Comparison of ENCODE assay signal across 23 mouse cellular contexts in the genomic region with DNA sequence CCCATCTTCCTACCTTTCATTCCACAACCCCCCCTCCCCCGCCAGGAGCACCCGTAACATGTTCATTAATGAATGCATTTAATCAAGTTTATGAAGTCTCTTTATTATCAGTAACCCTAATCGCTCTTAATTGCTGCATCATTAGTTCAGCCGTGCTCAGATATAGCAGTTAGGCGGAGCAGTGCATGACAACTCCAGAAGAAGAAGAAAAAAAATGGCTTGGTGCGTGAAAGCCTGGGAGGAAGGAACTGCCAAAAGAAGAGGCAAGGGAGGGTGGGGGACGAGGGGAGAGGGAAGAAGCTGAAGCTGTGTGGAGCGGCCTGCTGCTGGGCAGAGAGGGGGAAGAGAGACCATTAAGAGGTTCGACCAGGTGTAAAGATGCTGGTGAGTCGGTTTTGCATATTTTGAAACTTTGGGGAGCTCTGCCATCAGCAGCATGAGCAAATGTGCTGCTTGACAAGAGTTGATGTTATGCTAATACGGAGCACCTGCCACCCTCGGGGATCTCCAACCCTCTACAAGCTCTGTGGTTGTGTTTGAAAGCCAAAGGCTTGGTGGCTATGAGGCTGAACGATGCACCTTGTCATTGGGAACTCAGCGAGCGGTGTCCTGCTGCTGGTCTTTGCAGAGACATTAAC.
A peak's percentile ranks its signal among the peaks of the same experiment; 100 is the strongest.
DNase-seq lines count a peak whose midpoint lies in the region; ATAC-seq and TF ChIP-seq lines count a peak whose summit lies in the region.
"Had no signal": no experiment of that assay in that cellular context is flagged by ENCODE, and none has a peak within 500 bp of the region (broad histone marks: within the 10 kb centered on the region; RNA-seq: fewer than 3 reads in every experiment).

No protein-coding gene starts in this region.

- H3K4me3 ChIP-seq in forebrain, embryonic 14.5 days (ENCODE audit: low read depth, low read length) = no peak overlapping the region
- H3K4me3 ChIP-seq in forebrain, postnatal 0 days (ENCODE audit: low read depth, low read length) = no peak overlapping the region
- no peak overlapping the region for H3K4me3 ChIP-seq in hindbrain, embryonic 16.5 days (ENCODE audit: low read length)
- H3K4me3 ChIP-seq in hindbrain, embryonic 12.5 days = no peak overlapping the region
- H3K4me3 ChIP-seq in neural tube, embryonic 15.5 days (replicated peaks) = no peak overlapping the region
- H3K4me3 ChIP-seq: embryonic facial prominence, embryonic 12.5 days; embryonic facial prominence, embryonic 15.5 days; forebrain, embryonic 15.5 days; hindbrain, embryonic 10.5 days; intestine, embryonic 15.5 days had no signal

- peak; percentile 23 for DNase-seq in forebrain, embryonic 14.5 days (ENCODE audit: low spot score)
- no peak for DNase-seq in forebrain, postnatal 0 days
- no peak for DNase-seq in neural tube, embryonic 10.5 days (ENCODE audit: extremely low spot score, low spot score)
- DNase-seq in brain, embryonic 14.5 days (ENCODE audit: low read depth) = peak; percentile 29
- no peak for DNase-seq in adrenal gland, postnatal 36 days
- DNase-seq: adrenal gland, adult 2 months; adrenal gland, postnatal 14 days; B cell, adult 2 months; cerebellum, adult 18-20 months; cerebellum, adult 9-11 months; cerebellum, postnatal 25 days; gastrocnemius, postnatal 10 days; gastrocnemius, postnatal 36 days; kidney, adult 11 months had no signal

- ATAC-seq in forebrain, embryonic 14.5 days = no peak
- no peak for ATAC-seq in forebrain, postnatal 0 days
- ATAC-seq in hindbrain, embryonic 16.5 days = peak; percentile 56
- no peak for ATAC-seq in hindbrain, embryonic 12.5 days (ENCODE audit: low FRiP score)
- ATAC-seq in neural tube, embryonic 15.5 days (ENCODE audit: low FRiP score) = peak; percentile 31; the same call in 1 of the 2 replicates
- ATAC-seq: forebrain, embryonic 15.5 days; intestine, embryonic 15.5 days had no signal

- no peaks in the 10 kb centered on the region for H3K36me3 ChIP-seq in forebrain, embryonic 14.5 days (ENCODE audit: control insufficient read depth, insufficient read depth, low read length)
- no peaks in the 10 kb centered on the region for H3K36me3 ChIP-seq in forebrain, postnatal 0 days (ENCODE audit: insufficient read depth)
- no peaks in the 10 kb centered on the region for H3K36me3 ChIP-seq in hindbrain, embryonic 16.5 days (ENCODE audit: control insufficient read depth, insufficient read depth, low read length)
- H3K36me3 ChIP-seq in hindbrain, embryonic 12.5 days = no peaks in the 10 kb centered on the region
- no peaks in the 10 kb centered on the region for H3K36me3 ChIP-seq in neural tube, embryonic 15.5 days
- H3K36me3 ChIP-seq: embryonic facial prominence, embryonic 12.5 days; embryonic facial prominence, embryonic 15.5 days; forebrain, embryonic 15.5 days; hindbrain, embryonic 10.5 days; intestine, embryonic 15.5 days had no signal

- H3K9me3 ChIP-seq in forebrain, embryonic 14.5 days (replicated peaks; ENCODE audit: control insufficient read depth, low read length) = no peaks in the 10 kb centered on the region
- no peaks in the 10 kb centered on the region for H3K9me3 ChIP-seq in forebrain, postnatal 0 days (ENCODE audit: low read length)
- H3K9me3 ChIP-seq in hindbrain, embryonic 16.5 days (ENCODE audit: control insufficient read depth, low read length) = no peaks in the 10 kb centered on the region
- H3K9me3 ChIP-seq in hindbrain, embryonic 12.5 days (replicated peaks) = 0 out of 2 replicates have a peak, but pooled peaks cover 4% of the 10 kb centered on the region
- no peaks in the 10 kb centered on the region for H3K9me3 ChIP-seq in neural tube, embryonic 15.5 days (replicated peaks)
- H3K9me3 ChIP-seq: embryonic facial prominence, embryonic 15.5 days; intestine, embryonic 15.5 days had no signal

- H3K9ac ChIP-seq in forebrain, embryonic 14.5 days (ENCODE audit: low read length) = no peak overlapping the region
- no peak overlapping the region for H3K9ac ChIP-seq in forebrain, postnatal 0 days
- no peak overlapping the region for H3K9ac ChIP-seq in hindbrain, embryonic 16.5 days (ENCODE audit: low read depth, low read length)
- no peak overlapping the region for H3K9ac ChIP-seq in hindbrain, embryonic 12.5 days
- no peak overlapping the region for H3K9ac ChIP-seq in neural tube, embryonic 15.5 days (replicated peaks)
- H3K9ac ChIP-seq: embryonic facial prominence, embryonic 12.5 days; embryonic facial prominence, embryonic 15.5 days; forebrain, embryonic 15.5 days; intestine, embryonic 15.5 days had no signal

- H3K4me1 ChIP-seq in forebrain, embryonic 14.5 days (ENCODE audit: control insufficient read depth, insufficient read depth, low read length) = no peaks in the 10 kb centered on the region
- H3K4me1 ChIP-seq in forebrain, postnatal 0 days (ENCODE audit: insufficient read depth) = 0 out of 2 replicates have a peak, but pooled peaks cover 4% of the 10 kb centered on the region
- no peaks in the 10 kb centered on the region; the same call in 1 of the 2 replicates for H3K4me1 ChIP-seq in hindbrain, embryonic 16.5 days (ENCODE audit: control insufficient read depth, insufficient read depth, low read depth, low read length)
- peaks cover 3% of the 10 kb centered on the region; the same call in 1 of the 2 replicates for H3K4me1 ChIP-seq in hindbrain, embryonic 12.5 days
- H3K4me1 ChIP-seq in neural tube, embryonic 15.5 days = peaks cover 11% of the 10 kb centered on the region; the same call in 1 of the 2 replicates
- H3K4me1 ChIP-seq: embryonic facial prominence, embryonic 12.5 days; embryonic facial prominence, embryonic 15.5 days; hindbrain, embryonic 10.5 days; intestine, embryonic 15.5 days had no signal

- no peaks in the 10 kb centered on the region for H3K27me3 ChIP-seq in forebrain, embryonic 14.5 days (replicated peaks; ENCODE audit: control insufficient read depth, insufficient read depth, low read length)
- no peaks in the 10 kb centered on the region for H3K27me3 ChIP-seq in forebrain, postnatal 0 days (ENCODE audit: insufficient read depth, low read length)
- H3K27me3 ChIP-seq in hindbrain, embryonic 16.5 days (replicated peaks; ENCODE audit: control insufficient read depth, insufficient read depth, low read length) = no peaks in the 10 kb centered on the region
- H3K27me3 ChIP-seq in hindbrain, embryonic 12.5 days = no peaks in the 10 kb centered on the region
- no peaks in the 10 kb centered on the region for H3K27me3 ChIP-seq in neural tube, embryonic 15.5 days (replicated peaks)
- H3K27me3 ChIP-seq: embryonic facial prominence, embryonic 12.5 days; embryonic facial prominence, embryonic 15.5 days; forebrain, embryonic 15.5 days; intestine, embryonic 15.5 days had no signal

- 55% methylated on average over 15 of the region's 15 CpGs for WGBS in forebrain, embryonic 14.5 days
- WGBS in forebrain, postnatal 0 days = 52% methylated on average over 15 of the region's 15 CpGs
- 60% methylated on average over 15 of the region's 15 CpGs for WGBS in hindbrain, embryonic 16.5 days
- 72% methylated on average over 15 of the region's 15 CpGs for WGBS in hindbrain, embryonic 12.5 days
- 58% methylated on average over 15 of the region's 15 CpGs for WGBS in neural tube, embryonic 15.5 days

- TF ChIP-seq CTCF in forebrain, postnatal 0 days (IDR thresholded peaks at IDR 0.05; ENCODE audit: low read depth) = no peak
- TF ChIP-seq CTCF in brain, embryonic 14.5 days (IDR thresholded peaks at IDR 0.05; ENCODE audit: borderline replicate concordance, extremely low read depth, insufficient read depth, insufficient read length) = no peak

- H3K4me2 ChIP-seq in forebrain, embryonic 14.5 days (ENCODE audit: low read length) = no peak overlapping the region
- no peak overlapping the region for H3K4me2 ChIP-seq in forebrain, postnatal 0 days (ENCODE audit: low read depth)
- no peak overlapping the region for H3K4me2 ChIP-seq in hindbrain, embryonic 16.5 days (ENCODE audit: low read length)
- no peak overlapping the region for H3K4me2 ChIP-seq in hindbrain, embryonic 12.5 days (replicated peaks)
- H3K4me2 ChIP-seq in neural tube, embryonic 15.5 days = no peak overlapping the region
- H3K4me2 ChIP-seq: embryonic facial prominence, embryonic 12.5 days; embryonic facial prominence, embryonic 15.5 days; forebrain, embryonic 15.5 days; heart, embryonic 11.5 days; intestine, embryonic 15.5 days had no signal

- H3K27ac ChIP-seq in forebrain, embryonic 14.5 days (ENCODE audit: low read depth, low read length) = no peak overlapping the region
- H3K27ac ChIP-seq in forebrain, postnatal 0 days (ENCODE audit: low read depth, low read length) = no peak overlapping the region
- no peak overlapping the region for H3K27ac ChIP-seq in hindbrain, embryonic 16.5 days (ENCODE audit: low read depth, low read length)
- no peak overlapping the region for H3K27ac ChIP-seq in hindbrain, embryonic 12.5 days
- H3K27ac ChIP-seq in neural tube, embryonic 15.5 days (replicated peaks) = no peak overlapping the region
- H3K27ac ChIP-seq: embryonic facial prominence, embryonic 12.5 days; embryonic facial prominence, embryonic 15.5 days; forebrain, embryonic 15.5 days; hindbrain, embryonic 10.5 days; intestine, embryonic 15.5 days had no signal

- TF ChIP-seq POLR2A in brain, embryonic 14.5 days (IDR thresholded peaks at IDR 0.05; ENCODE audit: borderline replicate concordance, extremely low read depth, insufficient read depth, insufficient read length, poor library complexity, severe bottlenecking) = no peak

Comparison
In these comparisons a context has a peak if more than half of its experiments do, and no peak if none do; other contexts are left out.
1. ATAC-seq: peak in hindbrain, embryonic 16.5 days (single experiment) and neural tube, embryonic 15.5 days (single experiment); none in forebrain, embryonic 14.5 days (single experiment), forebrain, postnatal 0 days (single experiment) and hindbrain, embryonic 12.5 days (single experiment).
2. DNase-seq: peak in forebrain, embryonic 14.5 days (single experiment) and brain, embryonic 14.5 days (single experiment); none in forebrain, postnatal 0 days (single experiment), neural tube, embryonic 10.5 days (single experiment) and adrenal gland, postnatal 36 days (0 of 2).